Mouse (Mus musculus) liver, embryonic 15.5 days (tissue): Measurements from ENCODE around the gene Coq7. TPM values are rescaled to one million over a fixed set of nuclear protein-coding genes. Genes with fewer than 3 reads are reported as not detected.

Source experiments
- polyA plus RNA-seq: library from polyadenylated mRNA; unstranded; fragments of >200 nt; fragmentation: Nextera tagmentation; extraction: Ambion mirVana; gene quantifications from 2 replicates; pipeline ENCODE4 v1.2.1, GENCODE M21; 2015

The Coq7 gene
- polyA plus RNA-seq, 1 experiment from 2014 or later, result 37.6 TPM

Other genes with a start within 250 kb of the Coq7 start
- 0.28 and 0.35 TPM in 2 replicates for gene Syt17, start 85.1 kb downstream of the Coq7 start, polyA plus RNA-seq
- gene Itpripl2, start 41.4 kb downstream of the Coq7 start, polyA plus RNA-seq, result 1.1 and 1.2 TPM in 2 replicates
- 0.28 and 0.32 TPM in 2 replicates for gene Tmc7, start 51.4 kb upstream of the Coq7 start, polyA plus RNA-seq
- gene Tmc5, start 63.9 kb upstream of the Coq7 start, polyA plus RNA-seq, result 0.03 TPM in 1 of 2 replicates, not detected in the other
- 40.9 and 43.1 TPM in 2 replicates for gene Gde1, start 172.4 kb upstream of the Coq7 start, polyA plus RNA-seq
- gene Ccp110, start 179.2 kb upstream of the Coq7 start, polyA plus RNA-seq, result 8.4 and 8.5 TPM in 2 replicates
- gene Vps35l, start 206.9 kb upstream of the Coq7 start, polyA plus RNA-seq, result 32.9 and 34.0 TPM in 2 replicates